Mouse (Mus musculus): ENCODE measurements around the gene Emilin2.

- TF ChIP-seq CTCF (IDR thresholded peaks at IDR 0.05; ENCODE audit: low read depth, low read length) (no peak), EP300 (IDR thresholded peaks at IDR 0.05; ENCODE audit: insufficient read depth, low read depth, low read length) (no peak), POLR2A (IDR thresholded peaks at IDR 0.05; ENCODE audit: insufficient read depth, low read length) (no peak)
Observed at GRCm38 (mm10) chr17:71288808-71289548, 22.8 kb downstream of the Emilin2 start.
